Mouse (Mus musculus) G1E (cell line): ENCODE measurements at regions not wholly inside any gene's neighbourhood (a gene's known extent, or its start where the extent isn't known, plus 50 kb on each side); places are given as distances from the start of the nearest gene placed in this dataset.

ENCODE experiments used
- CTCF ChIP-seq: IDR thresholded peaks from 2 replicates; pipeline ENCODE4 v1.5.1; 2012; ENCODE audit warnings: low read depth, low read length, inconsistent platforms, mixed read lengths
- GATA1 ChIP-seq: IDR thresholded peaks from 2 replicates; pipeline ENCODE4 v1.6.1; 2012; ENCODE audit warnings: borderline replicate concordance, low read length, inconsistent platforms, mixed read lengths
- TAL1 ChIP-seq: conservative IDR thresholded peaks from 2 replicates; pipeline ENCODE4 v1.6.1; 2012; ENCODE audit warnings: low read depth, low read length, inconsistent platforms, mixed read lengths

GRCm38 (mm10) chr12:64614877-64615276 is 140.4 kb upstream of the Fscb start:
- TF ChIP-seq CTCF, result no peak
- no peak for TF ChIP-seq GATA1
- no peak for TF ChIP-seq TAL1
